Mouse (Mus musculus): ENCODE results near the gene Ube2t. TPM values are rescaled to one million over a fixed set of nuclear protein-coding genes. Genes with fewer than 3 reads are reported as not detected.
A peak's percentile ranks its signal among the peaks of the same experiment; 100 is the strongest.

Gene Ube2t
- total and polyA plus RNA-seq, 2 experiments from 2014 or later: 3.1 to 5.3 TPM

DNA sequence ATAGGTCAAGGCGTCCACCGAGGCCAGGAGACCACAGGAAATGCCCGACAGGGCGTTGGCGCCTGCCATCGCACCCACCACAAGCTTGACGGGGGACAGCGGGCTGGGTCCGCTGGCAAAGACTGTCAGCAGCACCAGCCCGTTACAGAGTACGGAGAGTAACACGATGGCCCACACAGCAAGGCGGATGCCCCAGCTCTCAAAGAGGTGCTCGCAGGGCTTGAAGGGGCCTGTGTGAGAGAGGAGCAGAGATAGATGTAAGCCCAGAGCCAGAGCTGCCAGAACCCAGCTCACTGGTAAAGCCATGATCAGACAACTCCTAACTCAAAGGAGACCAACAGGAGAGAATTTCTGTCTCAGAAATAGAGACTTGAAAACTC, 25.6 kb downstream of the Ube2t start:
- peak overlapping the region; percentile 48 for H3K9ac ChIP-seq (replicated peaks; ENCODE audit: low read length, poor library complexity, severe bottlenecking)
- no peaks in the 10 kb centered on the region for H3K36me3 ChIP-seq (ENCODE audit: insufficient read depth, low read length)
- no peaks in the 10 kb centered on the region for H3K4me1 ChIP-seq (ENCODE audit: insufficient read depth, low read length)
- peak overlapping the region; percentile 37 for H3K4me3 ChIP-seq (ENCODE audit: low read depth, low read length)
- 9% methylated on average over 14 of the region's 14 CpGs for WGBS
- no peak for DNase-seq (ENCODE audit: low spot score)
- H3K27me3 ChIP-seq (ENCODE audit: insufficient read depth, low read length): no peaks in the 10 kb centered on the region
- H3K4me2 ChIP-seq (ENCODE audit: low read depth, low read length, poor library complexity, severe bottlenecking): peak overlapping the region; percentile 83
- no peak for TF ChIP-seq CTCF (IDR thresholded peaks at IDR 0.05)
- 0 out of 2 replicates have a peak, but pooled peaks have one; percentile 3 for ATAC-seq (ENCODE audit: low FRiP score)
- no peak overlapping the region for H3K27ac ChIP-seq (ENCODE audit: low read depth, low read length)
- H3K9me3 ChIP-seq (ENCODE audit: low read length): no peaks in the 10 kb centered on the region

DNA sequence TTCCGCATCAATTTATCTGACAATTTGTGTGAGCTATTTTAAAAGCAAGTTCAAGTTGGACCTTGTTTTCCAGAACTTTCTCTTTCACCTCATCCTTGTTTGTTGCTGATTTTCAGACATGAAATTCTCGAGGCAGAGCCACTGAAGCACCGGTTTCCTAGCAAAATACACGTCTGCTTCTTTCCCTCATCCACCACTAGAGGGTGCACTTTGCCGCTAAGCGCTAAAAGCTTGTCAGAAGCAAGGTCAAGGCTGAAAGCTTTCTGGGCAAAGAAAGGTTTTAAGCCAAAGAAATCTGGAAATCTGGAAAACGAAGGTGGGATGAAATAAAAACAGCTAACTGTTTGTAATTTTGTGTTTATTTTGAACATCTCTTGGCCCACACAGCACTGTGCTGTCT, 27.0 kb downstream of the Ube2t start:
- peak; percentile 100 for TF ChIP-seq CTCF (IDR thresholded peaks at IDR 0.05)
- Histone ChIP-seq H3K27me3 (ENCODE audit: insufficient read depth, low read length) (no peaks in the 10 kb centered on the region), H3K36me3 (ENCODE audit: insufficient read depth, low read length) (no peaks in the 10 kb centered on the region), H3K4me1 (ENCODE audit: insufficient read depth, low read length) (no peaks in the 10 kb centered on the region), H3K4me3 (ENCODE audit: low read depth, low read length) (no peak overlapping the region), H3K27ac (ENCODE audit: low read depth, low read length) (no peak overlapping the region), H3K9me3 (ENCODE audit: low read length) (no peaks in the 10 kb centered on the region), H3K4me2 (ENCODE audit: low read depth, low read length, poor library complexity, severe bottlenecking) (no peak overlapping the region), H3K9ac (replicated peaks; ENCODE audit: low read length, poor library complexity, severe bottlenecking) (no peak overlapping the region)
- ATAC-seq (ENCODE audit: low FRiP score) (no peak), DNase-seq (ENCODE audit: low spot score) (peak; percentile 94)
- WGBS: 11% methylated on average over 7 of the region's 7 CpGs

GRCm38 (mm10) chr1:134992046-134992645, 29.8 kb downstream of the Ube2t start:
- TF ChIP-seq CTCF (IDR thresholded peaks at IDR 0.05): no peak
- H3K4me1 ChIP-seq (ENCODE audit: insufficient read depth, low read length): no peaks in the 10 kb centered on the region
- DNase-seq (ENCODE audit: low spot score) (no peak), ATAC-seq (ENCODE audit: low FRiP score) (no peak)
- H3K4me3 ChIP-seq (ENCODE audit: low read depth, low read length): no peak overlapping the region
- no peaks in the 10 kb centered on the region for H3K9me3 ChIP-seq (ENCODE audit: low read length)
- H3K27ac ChIP-seq (ENCODE audit: low read depth, low read length): no peak overlapping the region
- no peaks in the 10 kb centered on the region for H3K36me3 ChIP-seq (ENCODE audit: insufficient read depth, low read length)
- WGBS: 54% methylated on average over 8 of the region's 8 CpGs
- H3K9ac ChIP-seq (replicated peaks; ENCODE audit: low read length, poor library complexity, severe bottlenecking): no peak overlapping the region
- no peaks in the 10 kb centered on the region for H3K27me3 ChIP-seq (ENCODE audit: insufficient read depth, low read length)
- no peak overlapping the region for H3K4me2 ChIP-seq (ENCODE audit: low read depth, low read length, poor library complexity, severe bottlenecking)

- 79% methylated on average over 3 of the region's 3 CpGs for WGBS
- Histone ChIP-seq H3K27ac (ENCODE audit: low read depth, low read length) (no peak overlapping the region), H3K4me2 (ENCODE audit: low read depth, low read length, poor library complexity, severe bottlenecking) (no peak overlapping the region), H3K9ac (replicated peaks; ENCODE audit: low read length, poor library complexity, severe bottlenecking) (no peak overlapping the region), H3K36me3 (ENCODE audit: insufficient read depth, low read length) (no peaks in the 10 kb centered on the region), H3K9me3 (ENCODE audit: low read length) (no peaks in the 10 kb centered on the region), H3K4me1 (ENCODE audit: insufficient read depth, low read length) (no peaks in the 10 kb centered on the region), H3K27me3 (ENCODE audit: insufficient read depth, low read length) (no peaks in the 10 kb centered on the region), H3K4me3 (ENCODE audit: low read depth, low read length) (no peak overlapping the region)
- TF ChIP-seq CTCF (IDR thresholded peaks at IDR 0.05): no peak
- no peak for ATAC-seq (ENCODE audit: low FRiP score)
- no peak for DNase-seq (ENCODE audit: low spot score)
Measured at GRCm38 (mm10) chr1:134994739-134995138, 32.4 kb downstream of the Ube2t start.

GRCm38 (mm10) chr1:134995437-134995836, 33.1 kb downstream of the Ube2t start:
- Histone ChIP-seq H3K4me3 (ENCODE audit: low read depth, low read length) (no peak overlapping the region), H3K4me2 (ENCODE audit: low read depth, low read length, poor library complexity, severe bottlenecking) (no peak overlapping the region), H3K9ac (replicated peaks; ENCODE audit: low read length, poor library complexity, severe bottlenecking) (no peak overlapping the region), H3K4me1 (ENCODE audit: insufficient read depth, low read length) (no peaks in the 10 kb centered on the region), H3K27ac (ENCODE audit: low read depth, low read length) (no peak overlapping the region), H3K36me3 (ENCODE audit: insufficient read depth, low read length) (no peaks in the 10 kb centered on the region), H3K9me3 (ENCODE audit: low read length) (no peaks in the 10 kb centered on the region), H3K27me3 (ENCODE audit: insufficient read depth, low read length) (no peaks in the 10 kb centered on the region)
- 35% methylated on average over 4 of the region's 4 CpGs for WGBS
- DNase-seq (ENCODE audit: low spot score) (peak; percentile 56), ATAC-seq (ENCODE audit: low FRiP score) (no peak)
- TF ChIP-seq CTCF (IDR thresholded peaks at IDR 0.05): no peak

GRCm38 (mm10) chr1:134995954-134996353, 33.6 kb downstream of the Ube2t start:
- H3K4me3 ChIP-seq (ENCODE audit: low read depth, low read length): no peak overlapping the region
- ATAC-seq (ENCODE audit: low FRiP score) (no peak), DNase-seq (ENCODE audit: low spot score) (no peak)
- no peak overlapping the region for H3K9ac ChIP-seq (replicated peaks; ENCODE audit: low read length, poor library complexity, severe bottlenecking)
- no peaks in the 10 kb centered on the region for H3K27me3 ChIP-seq (ENCODE audit: insufficient read depth, low read length)
- no peaks in the 10 kb centered on the region for H3K9me3 ChIP-seq (ENCODE audit: low read length)
- no peaks in the 10 kb centered on the region for H3K36me3 ChIP-seq (ENCODE audit: insufficient read depth, low read length)
- 20% methylated on average over 1 of the region's 1 CpGs for WGBS
- H3K4me1 ChIP-seq (ENCODE audit: insufficient read depth, low read length): no peaks in the 10 kb centered on the region
- no peak for TF ChIP-seq CTCF (IDR thresholded peaks at IDR 0.05)
- no peak overlapping the region for H3K27ac ChIP-seq (ENCODE audit: low read depth, low read length)
- no peak overlapping the region for H3K4me2 ChIP-seq (ENCODE audit: low read depth, low read length, poor library complexity, severe bottlenecking)
